Mouse (Mus musculus) stomach, embryonic 15.5 days (tissue): ENCODE measurements around the gene Wfdc17. TPM values are rescaled to one million over a fixed set of nuclear protein-coding genes. Genes with fewer than 3 reads are reported as not detected.

Experiments
- ATAC-seq: fragments of 200-750 bp; cut with Nextera tagmentation; 2 replicates; pipeline ENCODE4 v1.8.0; 2017; ENCODE audit warnings: low read depth, moderate number of reproducible peaks, moderate TSS enrichment; ENCODE audit not compliant: insufficient read depth, low FRiP score
- H3K27ac ChIP-seq: fragments of 300-500 bp; sonication (generic); 2 replicates; pipeline ENCODE4 v1.5.1; 2015; ENCODE audit warnings: mild to moderate bottlenecking, inconsistent platforms
- H3K27me3 ChIP-seq: fragments of 300-500 bp; sonication (generic); replicated peaks from 2 replicates; pipeline ENCODE4 v1.6.1; 2015; ENCODE audit warnings: inconsistent platforms
- H3K36me3 ChIP-seq: fragments of 300-500 bp; sonication (generic); 2 replicates; pipeline ENCODE4 v1.6.1; 2015; ENCODE audit warnings: inconsistent platforms
- H3K4me1 ChIP-seq: fragments of 300-500 bp; sonication (generic); 2 replicates; pipeline ENCODE4 v1.6.1; 2015; ENCODE audit warnings: inconsistent platforms
- H3K4me2 ChIP-seq: fragments of 300-500 bp; sonication (generic); 2 replicates; pipeline ENCODE4 v1.6.1; 2015; ENCODE audit warnings: mild to moderate bottlenecking, inconsistent platforms
- H3K4me3 ChIP-seq: fragments of 300-500 bp; sonication (generic); replicated peaks from 2 replicates; pipeline ENCODE4 v1.5.1; 2015; ENCODE audit warnings: inconsistent platforms
- H3K9ac ChIP-seq: fragments of 300-500 bp; sonication (generic); 2 replicates; pipeline ENCODE4 v1.6.1; 2015; ENCODE audit warnings: inconsistent platforms
- H3K9me3 ChIP-seq: fragments of 300-500 bp; sonication (generic); 2 replicates; pipeline ENCODE4 v1.6.1; 2016; ENCODE audit warnings: inconsistent platforms
- WGBS: fragments of 180-500 bp; shearing (Covaris S2); methylation state at CpG from one replicate; pipeline ENCODE4 v1.1.7; 2015; 5-methylcytosine and 5-hydroxymethylcytosine counted together
- polyA plus RNA-seq: library from polyadenylated mRNA; unstranded; fragments of >200 nt; fragmentation: Nextera tagmentation; extraction: Ambion mirVana; gene quantifications from 2 replicates; pipeline ENCODE4 v1.2.1, GENCODE M21; 2015

The Wfdc17 gene
- polyA plus RNA-seq, result 4.7 and 6.0 TPM in 2 replicates

DNA sequence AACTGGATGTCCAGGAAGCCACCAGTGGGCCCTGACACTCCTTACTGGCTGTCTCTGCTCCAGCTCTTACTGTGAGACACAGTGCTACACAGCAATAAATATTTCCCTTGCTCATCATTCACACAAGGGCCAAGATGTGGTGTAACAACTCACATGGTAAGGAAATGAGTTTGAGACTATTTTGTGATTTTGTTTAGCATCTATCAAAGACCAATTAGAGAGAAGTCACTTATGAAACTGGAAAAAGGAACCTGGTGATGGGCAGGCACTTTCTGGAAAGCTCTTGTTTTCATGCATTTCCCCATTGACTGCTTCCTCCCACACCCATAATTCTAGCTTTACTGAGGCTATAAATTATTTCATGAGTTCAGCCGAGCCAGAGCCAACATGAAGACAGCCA is at the start of gene Wfdc17:
TSS of gene Wfdc17 (plus strand) at position 287 of the 400 bp plus-strand sequence.
- H3K36me3 ChIP-seq, result no peaks in the 10 kb centered on the region
- no peak within 1 kb of the TSS for H3K4me3 ChIP-seq
- H3K9me3 ChIP-seq, result no peaks in the 10 kb centered on the region
- H3K27me3 ChIP-seq, result no peaks in the 10 kb centered on the region
- no peaks in the 10 kb centered on the region for H3K4me1 ChIP-seq
- no peak within 1 kb of the TSS for H3K27ac ChIP-seq
- WGBS, result 17% methylated on average over 1 of the region's 1 CpGs
- H3K9ac ChIP-seq, result no peak within 1 kb of the TSS
- ATAC-seq, result no peak
- H3K4me2 ChIP-seq, result no peak within 1 kb of the TSS

GRCm38 (mm10) chr11:83654606-83655005 is 49.2 kb upstream of the Wfdc17 start:
- Histone ChIP-seq H3K4me1 (no peaks in the 10 kb centered on the region), H3K4me2 (no peak overlapping the region), H3K9ac (no peak overlapping the region), H3K4me3 (no peak overlapping the region), H3K36me3 (no peaks in the 10 kb centered on the region), H3K9me3 (no peaks in the 10 kb centered on the region), H3K27ac (no peak overlapping the region), H3K27me3 (no peaks in the 10 kb centered on the region)
- no peak for ATAC-seq
- WGBS, result 88% methylated on average over 8 of the region's 8 CpGs

- Histone ChIP-seq H3K27me3 (no peaks in the 10 kb centered on the region), H3K9ac (no peak overlapping the region), H3K9me3 (no peaks in the 10 kb centered on the region), H3K4me1 (no peaks in the 10 kb centered on the region), H3K36me3 (no peaks in the 10 kb centered on the region), H3K4me3 (no peak overlapping the region), H3K4me2 (no peak overlapping the region), H3K27ac (no peak overlapping the region)
- WGBS, result 74% methylated on average over 3 of the region's 3 CpGs
- no peak for ATAC-seq
Measured at GRCm38 (mm10) chr11:83657508-83657907, 46.3 kb upstream of the Wfdc17 start.

DNA sequence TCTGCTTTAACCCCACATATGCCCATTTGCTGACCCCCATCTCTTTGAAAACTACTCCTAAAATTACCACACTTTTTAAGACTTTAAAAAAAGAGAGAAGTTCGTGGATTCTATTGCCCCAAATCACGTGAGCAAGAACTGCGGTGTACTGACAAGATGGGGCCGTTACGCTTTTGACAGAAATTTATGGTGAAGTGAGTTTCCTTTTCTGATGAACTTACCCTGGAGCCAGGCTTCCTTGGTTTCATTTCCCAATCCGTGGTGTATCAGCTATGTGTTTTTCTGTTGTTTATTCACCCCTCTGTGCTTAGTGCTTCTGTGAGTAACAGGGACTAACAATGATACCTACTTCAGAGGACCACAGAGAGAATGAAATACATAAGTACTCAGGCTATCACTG is 45.0 kb upstream of the Wfdc17 start:
- no peak overlapping the region for H3K27ac ChIP-seq
- H3K4me1 ChIP-seq, result no peaks in the 10 kb centered on the region
- ATAC-seq, result no peak
- H3K4me2 ChIP-seq, result no peak overlapping the region
- H3K4me3 ChIP-seq, result no peak overlapping the region
- H3K36me3 ChIP-seq, result no peaks in the 10 kb centered on the region
- no peak overlapping the region for H3K9ac ChIP-seq
- WGBS, result 68% methylated on average over 6 of the region's 6 CpGs
- no peaks in the 10 kb centered on the region for H3K9me3 ChIP-seq
- H3K27me3 ChIP-seq, result no peaks in the 10 kb centered on the region

- H3K36me3 ChIP-seq, result no peaks in the 10 kb centered on the region
- no peak within 1 kb of the TSS for H3K27ac ChIP-seq
- no peak within 1 kb of the TSS for H3K9ac ChIP-seq
- no peak within 1 kb of the TSS for H3K4me3 ChIP-seq
- H3K27me3 ChIP-seq, result no peaks in the 10 kb centered on the region
- no peak within 1 kb of the TSS for H3K4me2 ChIP-seq
- no peak for ATAC-seq
- H3K9me3 ChIP-seq, result no peaks in the 10 kb centered on the region
- H3K4me1 ChIP-seq, result no peaks in the 10 kb centered on the region
- 71% methylated on average over 6 of the region's 6 CpGs for WGBS
Measured at GRCm38 (mm10) chr11:83662204-83662603, 41.6 kb upstream of the Wfdc17 start, which contains the start of gene Ccl4. Gene Ccl4 (plus strand): TSS chr11:83662584.

DNA sequence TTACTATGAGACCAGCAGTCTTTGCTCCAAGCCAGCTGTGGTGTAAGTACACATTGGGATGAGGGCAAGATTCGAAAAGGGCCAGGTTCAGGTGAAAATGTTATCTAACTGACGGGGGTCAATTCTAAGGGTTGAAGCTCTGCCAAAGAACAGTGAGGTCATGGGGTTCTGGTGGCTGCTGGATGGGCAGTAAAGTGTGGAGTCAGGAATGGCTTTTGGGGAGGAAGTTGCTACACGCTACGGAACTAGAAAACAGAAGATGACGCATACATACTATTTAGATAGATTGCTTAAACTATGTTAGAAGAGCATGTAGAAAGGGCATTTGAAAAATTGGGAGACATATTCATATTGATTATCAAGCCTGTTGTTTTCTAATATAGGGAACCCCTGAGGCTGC is 40.3 kb upstream of the Wfdc17 start:
- Histone ChIP-seq H3K36me3 (no peaks in the 10 kb centered on the region), H3K9ac (no peak overlapping the region), H3K4me3 (no peak overlapping the region), H3K4me1 (no peaks in the 10 kb centered on the region), H3K27ac (no peak overlapping the region), H3K27me3 (no peaks in the 10 kb centered on the region), H3K4me2 (no peak overlapping the region), H3K9me3 (no peaks in the 10 kb centered on the region)
- no peak for ATAC-seq
- WGBS, result 50% methylated on average over 5 of the region's 5 CpGs

- Histone ChIP-seq H3K27me3 (no peaks in the 10 kb centered on the region), H3K4me1 (no peaks in the 10 kb centered on the region), H3K36me3 (no peaks in the 10 kb centered on the region), H3K9me3 (no peaks in the 10 kb centered on the region), H3K4me3 (no peak overlapping the region), H3K9ac (no peak overlapping the region), H3K4me2 (no peak overlapping the region), H3K27ac (no peak overlapping the region)
- ATAC-seq, result no peak
Measured at GRCm38 (mm10) chr11:83671743-83672142, 32.0 kb upstream of the Wfdc17 start.

DNA sequence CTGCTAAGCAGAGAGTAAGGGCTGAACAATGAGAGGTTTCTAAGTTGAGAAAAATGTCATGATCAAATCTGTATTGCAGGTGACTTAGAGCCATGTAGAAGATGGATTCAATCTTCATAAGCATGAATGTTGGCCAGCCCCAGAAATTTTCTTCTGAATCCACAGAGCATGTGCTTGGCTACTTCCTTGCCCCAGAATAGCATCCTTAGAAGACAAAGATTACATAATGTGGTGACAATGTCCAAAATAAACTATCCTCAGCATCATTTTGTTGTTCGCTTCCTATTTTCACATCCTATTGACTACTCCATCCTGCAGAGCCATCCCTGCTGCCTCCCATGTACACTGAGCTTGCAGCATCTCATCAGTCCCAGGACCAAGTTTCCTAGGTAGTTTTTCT is 28.1 kb upstream of the Wfdc17 start:
- H3K36me3 ChIP-seq, result no peaks in the 10 kb centered on the region
- ATAC-seq, result no peak
- no peaks in the 10 kb centered on the region for H3K27me3 ChIP-seq
- no peaks in the 10 kb centered on the region for H3K9me3 ChIP-seq
- no peak overlapping the region for H3K4me3 ChIP-seq
- no peaks in the 10 kb centered on the region for H3K4me1 ChIP-seq
- no peak overlapping the region for H3K9ac ChIP-seq
- WGBS, result 91% methylated on average over 1 of the region's 1 CpGs
- H3K27ac ChIP-seq, result no peak overlapping the region
- H3K4me2 ChIP-seq, result no peak overlapping the region

GRCm38 (mm10) chr11:83689918-83690317 is 13.9 kb upstream of the Wfdc17 start:
- Histone ChIP-seq H3K4me2 (no peak overlapping the region), H3K4me3 (no peak overlapping the region), H3K9ac (no peak overlapping the region), H3K9me3 (no peaks in the 10 kb centered on the region), H3K36me3 (no peaks in the 10 kb centered on the region), H3K4me1 (no peaks in the 10 kb centered on the region), H3K27me3 (no peaks in the 10 kb centered on the region), H3K27ac (no peak overlapping the region)
- WGBS, result 67% methylated on average over 1 of the region's 1 CpGs
- no peak for ATAC-seq

GRCm38 (mm10) chr11:83692008-83692407 is 11.8 kb upstream of the Wfdc17 start:
- H3K27me3 ChIP-seq, result no peaks in the 10 kb centered on the region
- no peak overlapping the region for H3K4me2 ChIP-seq
- no peaks in the 10 kb centered on the region for H3K36me3 ChIP-seq
- H3K9me3 ChIP-seq, result no peaks in the 10 kb centered on the region
- 70% methylated on average over 1 of the region's 1 CpGs for WGBS
- no peak for ATAC-seq
- no peak overlapping the region for H3K9ac ChIP-seq
- no peak overlapping the region for H3K4me3 ChIP-seq
- H3K4me1 ChIP-seq, result no peaks in the 10 kb centered on the region
- H3K27ac ChIP-seq, result no peak overlapping the region

- Histone ChIP-seq H3K9me3 (no peaks in the 10 kb centered on the region), H3K27ac (no peak within 1 kb of the TSS), H3K4me1 (no peaks in the 10 kb centered on the region), H3K9ac (no peak within 1 kb of the TSS), H3K4me3 (no peak within 1 kb of the TSS), H3K4me2 (no peak within 1 kb of the TSS), H3K27me3 (no peaks in the 10 kb centered on the region), H3K36me3 (no peaks in the 10 kb centered on the region)
- no peak for ATAC-seq
- 66% methylated on average over 4 of the region's 4 CpGs for WGBS
Measured at GRCm38 (mm10) chr11:83708715-83709114, 4.9 kb downstream of the Wfdc17 start, which contains the start of gene Wfdc18. Gene Wfdc18 (plus strand): TSS chr11:83709015.

DNA sequence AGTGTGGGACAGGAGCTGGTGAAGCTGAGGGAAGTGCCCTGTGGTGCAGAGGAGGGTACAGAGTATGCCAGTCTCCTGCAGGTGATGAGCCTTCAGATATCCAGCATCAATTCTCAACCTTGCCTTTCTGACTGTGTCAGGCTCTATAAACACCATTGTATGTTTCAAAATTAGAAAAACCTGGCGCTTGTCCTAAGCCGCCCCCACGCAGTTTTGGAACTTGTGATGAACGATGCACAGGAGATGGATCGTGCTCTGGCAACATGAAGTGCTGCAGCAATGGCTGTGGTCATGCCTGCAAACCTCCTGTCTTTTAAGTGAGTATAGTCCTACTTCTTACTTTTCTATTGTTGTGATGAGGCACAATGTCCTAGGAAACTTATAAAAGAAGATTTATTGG is 5.9 kb downstream of the Wfdc17 start:
- no peaks in the 10 kb centered on the region for H3K27me3 ChIP-seq
- H3K4me2 ChIP-seq, result no peak overlapping the region
- no peak overlapping the region for H3K4me3 ChIP-seq
- no peak for ATAC-seq
- H3K9me3 ChIP-seq, result no peaks in the 10 kb centered on the region
- no peak overlapping the region for H3K27ac ChIP-seq
- H3K4me1 ChIP-seq, result no peaks in the 10 kb centered on the region
- no peak overlapping the region for H3K9ac ChIP-seq
- WGBS, result 81% methylated on average over 5 of the region's 5 CpGs
- H3K36me3 ChIP-seq, result no peaks in the 10 kb centered on the region

DNA sequence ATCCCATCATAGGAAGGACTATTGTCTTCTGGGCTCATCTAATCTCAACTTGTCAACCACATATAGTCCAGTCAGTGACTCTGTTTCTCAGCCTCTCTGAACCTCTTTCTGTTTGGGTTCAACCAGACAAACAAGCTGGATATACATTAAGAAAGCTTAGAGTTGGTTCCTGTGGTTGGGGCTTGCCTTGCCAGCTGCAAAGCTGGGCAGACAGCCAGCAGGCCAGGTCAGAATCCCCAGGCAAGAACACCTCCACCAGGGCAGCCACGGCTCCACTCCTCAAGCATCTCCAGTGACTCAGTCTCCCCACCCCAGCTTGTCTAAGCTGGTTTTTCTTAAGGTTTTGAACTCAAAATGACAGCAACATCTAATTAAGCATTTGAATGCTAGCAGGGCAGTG is 8.9 kb downstream of the Wfdc17 start:
- Histone ChIP-seq H3K4me2 (no peak overlapping the region), H3K36me3 (no peaks in the 10 kb centered on the region), H3K27ac (no peak overlapping the region), H3K4me3 (no peak overlapping the region), H3K9ac (no peak overlapping the region), H3K9me3 (no peaks in the 10 kb centered on the region), H3K4me1 (no peaks in the 10 kb centered on the region), H3K27me3 (no peaks in the 10 kb centered on the region)
- ATAC-seq, result no peak
- 55% methylated on average over 1 of the region's 1 CpGs for WGBS
